Mouse (Mus musculus) liver (tissue): ENCODE results near the gene Stk11ip.
A peak's percentile ranks its signal among the peaks of the same experiment; 100 is the strongest.

Source experiments
- DNase-seq: peaks from one replicate; pipeline ENCODE4 v3.0.0-alpha.2; 2020; ENCODE audit warnings: mixed read lengths

Stk11ip gene

GRCm38 (mm10) chr1:75544351-75544750 lies 23.0 kb downstream of the Stk11ip start:
- DNase-seq = no peak

- peak; percentile 39 for DNase-seq
Observed at GRCm38 (mm10) chr1:75545965-75546956, 24.9 kb downstream of the Stk11ip start, which contains the start of gene Slc4a3. TSS of gene Slc4a3 (plus strand) at chr1:75546266.

GRCm38 (mm10) chr1:75547351-75547750 lies 26.0 kb downstream of the Stk11ip start:
- no peak for DNase-seq

- DNase-seq = no peak
Observed at GRCm38 (mm10) chr1:75548083-75548482, 26.8 kb downstream of the Stk11ip start.

- DNase-seq = no peak
Observed at GRCm38 (mm10) chr1:75548871-75549270, 27.5 kb downstream of the Stk11ip start.

- DNase-seq = no peak
Observed at GRCm38 (mm10) chr1:75549289-75550279, 28.3 kb downstream of the Stk11ip start.

- DNase-seq = no peak
Observed at GRCm38 (mm10) chr1:75550586-75550985, 29.3 kb downstream of the Stk11ip start.

GRCm38 (mm10) chr1:75555680-75556079 lies 34.4 kb downstream of the Stk11ip start:
- DNase-seq = no peak

GRCm38 (mm10) chr1:75556143-75556781 lies 34.9 kb downstream of the Stk11ip start:
- no peak for DNase-seq

GRCm38 (mm10) chr1:75557041-75557440 lies 35.7 kb downstream of the Stk11ip start:
- DNase-seq = no peak

GRCm38 (mm10) chr1:75558388-75559178 lies 37.3 kb downstream of the Stk11ip start:
- no peak for DNase-seq

- DNase-seq = peak; percentile 82
Observed at GRCm38 (mm10) chr1:75559212-75559925, 38.0 kb downstream of the Stk11ip start.

GRCm38 (mm10) chr1:75560206-75560913 lies 39.0 kb downstream of the Stk11ip start:
- no peak for DNase-seq

GRCm38 (mm10) chr1:75561221-75561897 lies 40.0 kb downstream of the Stk11ip start:
- no peak for DNase-seq

GRCm38 (mm10) chr1:75561898-75562238 lies 40.5 kb downstream of the Stk11ip start:
- no peak for DNase-seq

- DNase-seq = no peak
Observed at GRCm38 (mm10) chr1:75564102-75564501, 42.8 kb downstream of the Stk11ip start.

- DNase-seq = no peak
Observed at GRCm38 (mm10) chr1:75564916-75565315, 43.6 kb downstream of the Stk11ip start.

GRCm38 (mm10) chr1:75565616-75566015 lies 44.3 kb downstream of the Stk11ip start:
- DNase-seq = no peak

- no peak for DNase-seq
Observed at GRCm38 (mm10) chr1:75570403-75570802, 49.1 kb downstream of the Stk11ip start.

- DNase-seq = no peak
Observed at GRCm38 (mm10) chr1:75572776-75573175, 51.4 kb downstream of the Stk11ip start.
